9 mouse cellular contexts compared by ENCODE assay signal in the genomic region with DNA sequence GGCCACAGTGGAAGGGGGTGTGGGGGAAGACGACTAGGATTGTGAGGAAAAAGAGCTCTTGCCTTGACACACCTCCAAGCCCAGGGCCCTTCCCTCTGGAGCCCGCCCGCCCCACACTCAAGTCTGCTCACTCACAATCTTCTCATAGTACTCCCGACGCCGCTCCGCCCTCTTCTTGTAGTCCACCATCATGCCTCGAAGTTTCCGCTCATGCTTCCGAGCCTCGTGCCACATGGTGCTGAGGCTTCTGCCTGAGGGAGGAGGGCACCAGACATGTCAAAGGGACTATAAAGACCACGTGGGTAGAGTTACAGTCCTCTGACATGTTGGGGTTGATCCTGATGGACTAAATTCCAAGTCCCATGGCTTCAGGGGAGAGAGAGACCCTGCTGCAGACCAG. TPM values are rescaled to one million over a fixed set of nuclear protein-coding genes. Genes with fewer than 3 reads are reported as not detected.
DNase-seq lines count a peak whose midpoint lies in the region; ATAC-seq lines count a peak whose summit lies in the region.
"Had no signal": no experiment of that assay in that cellular context is flagged by ENCODE, and none has a peak within 500 bp of the region (broad histone marks: within the 10 kb centered on the region; RNA-seq: fewer than 3 reads in every experiment).

No protein-coding gene starts in this region.

- H3K36me3 ChIP-seq in lung, embryonic 15.5 days = peaks cover 39% of the 10 kb centered on the region
- peaks cover 50% of the 10 kb centered on the region for H3K36me3 ChIP-seq in forebrain, embryonic 10.5 days (replicated peaks)
- H3K36me3 ChIP-seq in limb, embryonic 15.5 days = peaks cover 46% of the 10 kb centered on the region
- peaks cover 13% of the 10 kb centered on the region; the same call in 1 of the 2 replicates for H3K36me3 ChIP-seq in stomach, embryonic 16.5 days (ENCODE audit: control insufficient read depth, insufficient read depth, low read length)

- no peaks in the 10 kb centered on the region for H3K9me3 ChIP-seq in lung, embryonic 15.5 days
- H3K9me3 ChIP-seq in forebrain, embryonic 10.5 days = no peaks in the 10 kb centered on the region
- H3K9me3 ChIP-seq in limb, embryonic 15.5 days = no peaks in the 10 kb centered on the region
- H3K9me3 ChIP-seq in stomach, embryonic 16.5 days (replicated peaks; ENCODE audit: control insufficient read depth, low read length) = no peaks in the 10 kb centered on the region

- peak overlapping the region; percentile 97 for H3K9ac ChIP-seq in lung, embryonic 15.5 days
- H3K9ac ChIP-seq in limb, embryonic 15.5 days = peak overlapping the region; percentile 99
- H3K9ac ChIP-seq in stomach, embryonic 16.5 days (ENCODE audit: low read length) = peak overlapping the region; percentile 94

- H3K27ac ChIP-seq in lung, embryonic 15.5 days = no peak overlapping the region
- no peak overlapping the region for H3K27ac ChIP-seq in forebrain, embryonic 10.5 days
- H3K27ac ChIP-seq in limb, embryonic 15.5 days = no peak overlapping the region
- no peak overlapping the region for H3K27ac ChIP-seq in stomach, embryonic 16.5 days (ENCODE audit: low read length)

- 77% methylated on average over 12 of the region's 12 CpGs for WGBS in lung, embryonic 15.5 days
- 88% methylated on average over 12 of the region's 12 CpGs for WGBS in forebrain, embryonic 10.5 days
- 74% methylated on average over 12 of the region's 12 CpGs for WGBS in limb, embryonic 15.5 days
- WGBS in stomach, embryonic 16.5 days = 75% methylated on average over 12 of the region's 12 CpGs

- no peak for DNase-seq in lung, postnatal 10 days
- no peak for DNase-seq in forebrain, embryonic 10.5 days (ENCODE audit: extremely low spot score, low spot score)
- DNase-seq in thymus, postnatal 25 days = no peak
- no peak for DNase-seq in cerebellum, postnatal 36 days
- DNase-seq: adrenal gland, adult 8-10 months; gastrocnemius, postnatal 14 days had no signal

- H3K4me2 ChIP-seq in lung, embryonic 15.5 days = peak overlapping the region; percentile 83
- H3K4me2 ChIP-seq in limb, embryonic 15.5 days = peak overlapping the region; percentile 78
- peak overlapping the region; percentile 75 for H3K4me2 ChIP-seq in stomach, embryonic 16.5 days (ENCODE audit: low read depth, low read length)

- peaks cover 19% of the 10 kb centered on the region for H3K4me1 ChIP-seq in lung, embryonic 15.5 days
- peaks cover 29% of the 10 kb centered on the region for H3K4me1 ChIP-seq in forebrain, embryonic 10.5 days
- H3K4me1 ChIP-seq in limb, embryonic 15.5 days = peaks cover 25% of the 10 kb centered on the region
- peaks cover 15% of the 10 kb centered on the region for H3K4me1 ChIP-seq in stomach, embryonic 16.5 days (ENCODE audit: control insufficient read depth, insufficient read depth, low read length)

- H3K27me3 ChIP-seq in lung, embryonic 15.5 days = no peaks in the 10 kb centered on the region
- H3K27me3 ChIP-seq in forebrain, embryonic 10.5 days (ENCODE audit: poor library complexity, severe bottlenecking) = no peaks in the 10 kb centered on the region
- H3K27me3 ChIP-seq in limb, embryonic 15.5 days = no peaks in the 10 kb centered on the region
- H3K27me3 ChIP-seq in stomach, embryonic 16.5 days (ENCODE audit: control insufficient read depth, insufficient read depth, low read length) = no peaks in the 10 kb centered on the region

- H3K4me3 ChIP-seq in lung, embryonic 15.5 days = peak overlapping the region; percentile 97
- H3K4me3 ChIP-seq in forebrain, embryonic 10.5 days = peak overlapping the region; percentile 99
- peak overlapping the region; percentile 100 for H3K4me3 ChIP-seq in limb, embryonic 15.5 days
- H3K4me3 ChIP-seq in stomach, embryonic 16.5 days (replicated peaks; ENCODE audit: low read length) = peak overlapping the region; percentile 88

- no peak for ATAC-seq in lung, embryonic 15.5 days (ENCODE audit: borderline replicate concordance, extremely low read depth, low FRiP score, low TSS enrichment)
- no peak for ATAC-seq in limb, embryonic 15.5 days (ENCODE audit: insufficient number of reproducible peaks, low FRiP score, low TSS enrichment, low read depth)
- ATAC-seq in stomach, embryonic 16.5 days (ENCODE audit: insufficient read depth, low FRiP score) = no peak

RNA-seq across cellular contexts. Expression of gene Clasrp, which starts 1.2 kb away (rescaled TPM):
- 46.4 and 51.4 TPM in 2 replicates for polyA plus RNA-seq in lung, embryonic 15.5 days (2015; fragmentation: Nextera tagmentation; extraction: Ambion mirVana)
- 53.6 and 54.0 TPM in 2 replicates for polyA plus RNA-seq in forebrain, embryonic 10.5 days (2016; fragmentation: Nextera tagmentation; extraction: Ambion mirVana)
- polyA plus RNA-seq in limb, embryonic 15.5 days (2015; fragmentation: Nextera tagmentation; extraction: Ambion mirVana) = 49.6 and 49.8 TPM in 2 replicates
- 28.6 and 35.2 TPM in 2 replicates for polyA plus RNA-seq in stomach, embryonic 16.5 days (2015; fragmentation: Nextera tagmentation; extraction: Ambion mirVana)

RNA-seq across cellular contexts. Expression of gene Gemin7, which starts 25.7 kb away (rescaled TPM):
- polyA plus RNA-seq in lung, embryonic 15.5 days (2015; fragmentation: Nextera tagmentation; extraction: Ambion mirVana) = 164 and 183 TPM in 2 replicates
- 180 and 186 TPM in 2 replicates for polyA plus RNA-seq in forebrain, embryonic 10.5 days (2016; fragmentation: Nextera tagmentation; extraction: Ambion mirVana)
- 144 and 149 TPM in 2 replicates for polyA plus RNA-seq in limb, embryonic 15.5 days (2015; fragmentation: Nextera tagmentation; extraction: Ambion mirVana)
- polyA plus RNA-seq in stomach, embryonic 16.5 days (2015; fragmentation: Nextera tagmentation; extraction: Ambion mirVana) = 141 and 153 TPM in 2 replicates

RNA-seq across cellular contexts. Expression of gene Zfp296, which starts 26.0 kb away (rescaled TPM):
- 0.50 and 0.54 TPM in 2 replicates for polyA plus RNA-seq in lung, embryonic 15.5 days (2015; fragmentation: Nextera tagmentation; extraction: Ambion mirVana)
- polyA plus RNA-seq in forebrain, embryonic 10.5 days (2016; fragmentation: Nextera tagmentation; extraction: Ambion mirVana) = 0.30 and 0.47 TPM in 2 replicates
- 1.00 and 1.1 TPM in 2 replicates for polyA plus RNA-seq in limb, embryonic 15.5 days (2015; fragmentation: Nextera tagmentation; extraction: Ambion mirVana)
- 2.8 and 3.7 TPM in 2 replicates for polyA plus RNA-seq in stomach, embryonic 16.5 days (2015; fragmentation: Nextera tagmentation; extraction: Ambion mirVana)

RNA-seq across cellular contexts. Expression of gene Relb, which starts 26.2 kb away (rescaled TPM):
- 6.8 and 8.8 TPM in 2 replicates for polyA plus RNA-seq in lung, embryonic 15.5 days (2015; fragmentation: Nextera tagmentation; extraction: Ambion mirVana)
- 3.0 TPM in 2 replicates for polyA plus RNA-seq in forebrain, embryonic 10.5 days (2016; fragmentation: Nextera tagmentation; extraction: Ambion mirVana)
- 11.8 and 14.1 TPM in 2 replicates for polyA plus RNA-seq in limb, embryonic 15.5 days (2015; fragmentation: Nextera tagmentation; extraction: Ambion mirVana)
- 9.0 and 11.3 TPM in 2 replicates for polyA plus RNA-seq in stomach, embryonic 16.5 days (2015; fragmentation: Nextera tagmentation; extraction: Ambion mirVana)

RNA-seq across cellular contexts. Expression of gene Ppp1r37, which starts 40.2 kb away (rescaled TPM):
- 23.8 and 24.8 TPM in 2 replicates for polyA plus RNA-seq in lung, embryonic 15.5 days (2015; fragmentation: Nextera tagmentation; extraction: Ambion mirVana)
- 20.2 and 22.2 TPM in 2 replicates for polyA plus RNA-seq in forebrain, embryonic 10.5 days (2016; fragmentation: Nextera tagmentation; extraction: Ambion mirVana)
- 25.1 and 26.3 TPM in 2 replicates for polyA plus RNA-seq in limb, embryonic 15.5 days (2015; fragmentation: Nextera tagmentation; extraction: Ambion mirVana)
- polyA plus RNA-seq in stomach, embryonic 16.5 days (2015; fragmentation: Nextera tagmentation; extraction: Ambion mirVana) = 19.1 and 20.4 TPM in 2 replicates
